Mouse (Mus musculus) midbrain, embryonic 12.5 days (tissue): ENCODE measurements around the gene Fam117a. TPM values are rescaled to one million over a fixed set of nuclear protein-coding genes. Genes with fewer than 3 reads are reported as not detected.
A peak's percentile ranks its signal among the peaks of the same experiment; 100 is the strongest.

Source experiments
- ATAC-seq: fragments of 200-750 bp; cut with Nextera tagmentation; 2 replicates; pipeline ENCODE4 v1.8.0; 2017; ENCODE audit warnings: low read depth, moderate TSS enrichment, moderate library complexity; ENCODE audit not compliant: low FRiP score
- H3K27ac ChIP-seq: fragments of 300-500 bp; sonication (generic); replicated peaks from 2 replicates; pipeline ENCODE4 v1.5.1; 2016; ENCODE audit warnings: mild to moderate bottlenecking
- H3K27me3 ChIP-seq: fragments of 300-500 bp; sonication (generic); 2 replicates; pipeline ENCODE4 v1.6.1; 2016; ENCODE audit warnings: mild to moderate bottlenecking
- H3K36me3 ChIP-seq: fragments of 300-500 bp; sonication (generic); 2 replicates; pipeline ENCODE4 v1.6.1; 2016
- H3K4me1 ChIP-seq: fragments of 300-500 bp; sonication (generic); 2 replicates; pipeline ENCODE4 v1.6.1; 2016
- H3K4me2 ChIP-seq: fragments of 300-500 bp; sonication (generic); replicated peaks from 2 replicates; pipeline ENCODE4 v1.6.1; 2016; ENCODE audit warnings: mild to moderate bottlenecking, moderate library complexity
- H3K4me3 ChIP-seq: fragments of 300-500 bp; sonication (generic); 2 replicates; pipeline ENCODE4 v1.5.1; 2016; ENCODE audit warnings: mild to moderate bottlenecking
- H3K9ac ChIP-seq: fragments of 300-500 bp; sonication (generic); replicated peaks from 2 replicates; pipeline ENCODE4 v1.6.1; 2016; ENCODE audit warnings: mild to moderate bottlenecking, moderate library complexity
- H3K9me3 ChIP-seq: fragments of 300-500 bp; sonication (generic); 2 replicates; pipeline ENCODE4 v1.6.1; 2016; ENCODE audit warnings: mild to moderate bottlenecking
- WGBS: fragments of 180-500 bp; shearing (Covaris S2); methylation state at CpG from one replicate; pipeline ENCODE4 v1.1.7; 2016; 5-methylcytosine and 5-hydroxymethylcytosine counted together
- polyA plus RNA-seq: library from polyadenylated mRNA; unstranded; fragments of >200 nt; fragmentation: Nextera tagmentation; extraction: Ambion mirVana; gene quantifications from 2 replicates; pipeline ENCODE4 v1.2.1, GENCODE M21; 2016

The Fam117a gene
- polyA plus RNA-seq, 1 experiment from 2014 or later = 7.8 TPM

DNA sequence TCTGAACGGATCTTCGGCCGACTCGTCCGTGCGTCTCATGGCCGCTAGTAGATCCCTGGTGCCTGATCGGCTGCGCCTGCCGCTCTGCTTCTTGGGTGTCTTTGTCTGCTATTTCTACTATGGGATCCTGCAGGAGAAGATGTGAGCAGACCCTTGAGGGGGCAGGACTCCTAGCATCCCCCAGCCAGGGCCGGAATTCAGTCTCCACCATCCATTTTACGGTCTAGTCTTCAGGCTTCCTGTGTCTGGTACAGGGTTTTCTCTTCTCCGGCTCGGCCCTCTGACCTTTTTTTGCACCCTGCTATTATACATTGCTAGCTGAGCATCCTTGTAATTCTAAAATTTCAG is 48.1 kb downstream of the Fam117a start:
- peak; percentile 44 for ATAC-seq
- Histone ChIP-seq H3K36me3 (peaks cover 46% of the 10 kb centered on the region), H3K27me3 (peaks cover 11% of the 10 kb centered on the region), H3K9me3 (no peaks in the 10 kb centered on the region), H3K27ac (peak overlapping the region; percentile 88), H3K4me3 (peak overlapping the region; percentile 94), H3K4me1 (peaks cover 15% of the 10 kb centered on the region), H3K9ac (peak overlapping the region; percentile 83), H3K4me2 (peak overlapping the region; percentile 60)
- 0% methylated on average over 14 of the region's 14 CpGs for WGBS

DNA sequence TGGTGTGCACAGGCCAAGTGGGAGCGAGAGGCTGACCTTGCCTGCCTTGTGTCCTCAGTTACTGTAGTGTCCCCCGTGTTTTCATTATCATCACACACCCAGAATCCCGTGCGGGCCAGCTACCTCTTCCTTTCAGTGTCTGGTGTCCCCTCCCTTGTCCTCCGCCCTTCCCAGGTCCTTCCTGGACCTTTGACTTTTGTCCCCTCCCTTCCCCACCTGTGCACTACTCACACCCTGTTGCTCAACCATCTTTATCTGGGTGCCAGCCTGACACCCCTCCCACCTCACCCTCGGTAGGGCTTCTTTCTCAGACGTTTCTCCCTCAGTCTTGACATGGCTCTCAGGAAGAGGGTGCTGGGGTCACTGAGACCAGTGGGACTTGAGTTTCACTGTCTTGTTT is 50.5 kb downstream of the Fam117a start:
- Histone ChIP-seq H3K4me2 (no peak overlapping the region), H3K9me3 (no peaks in the 10 kb centered on the region), H3K4me1 (peaks cover 18% of the 10 kb centered on the region), H3K4me3 (no peak overlapping the region), H3K27me3 (peaks cover 11% of the 10 kb centered on the region), H3K27ac (no peak overlapping the region), H3K36me3 (peaks cover 58% of the 10 kb centered on the region), H3K9ac (no peak overlapping the region)
- 88% methylated on average over 7 of the region's 7 CpGs for WGBS
- ATAC-seq = no peak

GRCm38 (mm10) chr11:95389006-95389405 is 52.2 kb downstream of the Fam117a start:
- ATAC-seq = no peak
- Histone ChIP-seq H3K9me3 (no peaks in the 10 kb centered on the region), H3K4me1 (peaks cover 21% of the 10 kb centered on the region), H3K27me3 (peaks cover 11% of the 10 kb centered on the region), H3K36me3 (peaks cover 58% of the 10 kb centered on the region), H3K27ac (no peak overlapping the region), H3K4me3 (no peak overlapping the region), H3K9ac (no peak overlapping the region), H3K4me2 (no peak overlapping the region)
- 74% methylated on average over 3 of the region's 3 CpGs for whole genome bisulfite sequencing

DNA sequence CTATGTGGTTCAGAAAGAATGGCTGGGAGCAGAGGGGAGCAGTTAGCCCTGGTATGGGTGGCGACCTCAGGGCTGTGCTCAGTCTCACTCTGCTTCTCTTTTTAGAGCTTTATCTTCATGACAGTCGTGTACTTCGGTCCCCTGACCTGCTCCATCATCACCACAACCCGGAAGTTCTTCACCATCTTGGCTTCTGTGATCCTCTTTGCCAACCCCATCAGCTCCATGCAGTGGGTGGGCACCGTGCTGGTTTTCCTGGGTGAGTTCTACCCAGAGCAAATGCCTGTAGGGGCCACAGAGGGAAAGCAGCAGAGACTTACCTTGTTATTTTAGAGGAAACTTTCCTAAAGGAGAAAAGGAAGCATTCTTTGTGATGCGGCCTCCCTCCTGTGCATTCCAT is 53.6 kb downstream of the Fam117a start:
- 89% methylated on average over 6 of the region's 6 CpGs for WGBS
- ATAC-seq = no peak

DNA sequence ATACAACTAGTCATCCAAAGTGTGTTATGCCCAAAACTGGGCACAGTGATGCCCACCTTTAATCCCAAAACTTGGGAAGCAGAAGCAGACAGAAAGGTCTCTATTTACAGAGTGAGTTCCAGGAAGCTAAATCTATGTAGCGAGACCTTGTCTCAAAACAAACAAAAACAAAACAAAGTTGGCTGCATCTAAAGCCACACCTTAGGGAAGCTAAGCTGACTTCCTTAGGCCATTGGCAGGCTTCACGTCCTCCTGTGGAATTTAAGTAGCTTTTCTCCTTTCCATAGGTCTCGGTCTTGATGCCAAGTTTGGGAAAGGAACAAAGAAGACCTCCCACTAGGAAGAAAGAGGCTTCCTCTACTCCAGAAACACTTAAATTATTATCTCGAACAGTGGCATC is 54.4 kb downstream of the Fam117a start:
- ATAC-seq = no peak
- H3K36me3 ChIP-seq = peaks cover 58% of the 10 kb centered on the region

More for the DNA sequence above, 53.6 kb downstream of the Fam117a start:
- Histone ChIP-seq H3K4me3 (no peak overlapping the region), H3K4me1 (peaks cover 25% of the 10 kb centered on the region), H3K9me3 (no peaks in the 10 kb centered on the region), H3K27ac (no peak overlapping the region), H3K4me2 (no peak overlapping the region), H3K36me3 (peaks cover 58% of the 10 kb centered on the region), H3K27me3 (peaks cover 11% of the 10 kb centered on the region), H3K9ac (no peak overlapping the region)

GRCm38 (mm10) chr11:95391743-95392142 is 54.9 kb downstream of the Fam117a start:
- Histone ChIP-seq H3K9me3 (no peaks in the 10 kb centered on the region), H3K4me1 (peaks cover 12% of the 10 kb centered on the region), H3K4me3 (no peak overlapping the region), H3K27me3 (peaks cover 15% of the 10 kb centered on the region), H3K36me3 (peaks cover 54% of the 10 kb centered on the region), H3K9ac (no peak overlapping the region), H3K27ac (no peak overlapping the region), H3K4me2 (no peak overlapping the region)
- WGBS = 83% methylated on average over 5 of the region's 5 CpGs
- ATAC-seq = no peak

More for the DNA sequence above, 54.4 kb downstream of the Fam117a start:
- Histone ChIP-seq H3K4me2 (no peak overlapping the region), H3K9me3 (no peaks in the 10 kb centered on the region), H3K4me3 (no peak overlapping the region), H3K27ac (no peak overlapping the region), H3K9ac (no peak overlapping the region), H3K27me3 (peaks cover 11% of the 10 kb centered on the region), H3K4me1 (peaks cover 17% of the 10 kb centered on the region)
- WGBS = 71% methylated on average over 4 of the region's 4 CpGs

GRCm38 (mm10) chr11:95392223-95392667 is 55.4 kb downstream of the Fam117a start:
- Histone ChIP-seq H3K4me3 (no peak overlapping the region), H3K9me3 (no peaks in the 10 kb centered on the region), H3K4me1 (peaks cover 10% of the 10 kb centered on the region), H3K9ac (no peak overlapping the region), H3K27ac (no peak overlapping the region; the same call in 1 of the 2 replicates), H3K4me2 (no peak overlapping the region), H3K27me3 (peaks cover 12% of the 10 kb centered on the region; the same call in 1 of the 2 replicates), H3K36me3 (peaks cover 49% of the 10 kb centered on the region)
- ATAC-seq = no peak; the same call in 1 of the 2 replicates
- WGBS = 63% methylated on average over 7 of the region's 7 CpGs

GRCm38 (mm10) chr11:95392708-95393499 is 56.1 kb downstream of the Fam117a start:
- Histone ChIP-seq H3K9me3 (no peaks in the 10 kb centered on the region), H3K27ac (no peak overlapping the region; the same call in 1 of the 2 replicates), H3K27me3 (peaks cover 7% of the 10 kb centered on the region; the same call in 1 of the 2 replicates), H3K4me2 (no peak overlapping the region), H3K4me3 (no peak overlapping the region), H3K4me1 (peaks cover 10% of the 10 kb centered on the region), H3K36me3 (peaks cover 42% of the 10 kb centered on the region), H3K9ac (no peak overlapping the region)
- WGBS = 81% methylated on average over 11 of the region's 11 CpGs
- ATAC-seq = no peak

DNA sequence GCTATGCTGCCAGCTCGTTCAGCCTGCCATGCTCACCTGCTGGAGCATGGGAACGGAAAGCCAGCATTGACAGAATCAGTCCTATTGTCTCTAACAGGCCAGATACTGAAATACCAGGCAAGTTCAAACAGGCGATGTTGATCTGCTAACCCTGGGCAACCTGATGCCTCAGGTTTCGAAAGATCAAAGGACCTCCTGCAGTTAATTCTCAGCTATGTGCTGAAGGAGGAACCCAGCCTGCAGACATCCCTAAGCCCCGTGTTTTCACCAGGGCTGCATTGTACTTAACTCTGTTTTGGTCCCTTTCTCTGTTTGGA is 56.6 kb downstream of the Fam117a start:
- Histone ChIP-seq H3K4me2 (no peak overlapping the region), H3K9me3 (no peaks in the 10 kb centered on the region), H3K27ac (no peak overlapping the region), H3K36me3 (peaks cover 37% of the 10 kb centered on the region), H3K4me3 (no peak overlapping the region), H3K4me1 (peaks cover 10% of the 10 kb centered on the region), H3K27me3 (peaks cover 4% of the 10 kb centered on the region; the same call in 1 of the 2 replicates), H3K9ac (no peak overlapping the region)
- 29% methylated on average over 5 of the region's 5 CpGs for WGBS
- no peak for ATAC-seq

GRCm38 (mm10) chr11:95394112-95394511 is 57.3 kb downstream of the Fam117a start:
- Histone ChIP-seq H3K4me1 (peaks cover 10% of the 10 kb centered on the region), H3K4me3 (no peak overlapping the region), H3K27ac (no peak overlapping the region), H3K9me3 (no peaks in the 10 kb centered on the region), H3K4me2 (no peak overlapping the region), H3K36me3 (peaks cover 30% of the 10 kb centered on the region), H3K9ac (no peak overlapping the region), H3K27me3 (peaks cover 4% of the 10 kb centered on the region; the same call in 1 of the 2 replicates)
- no peak for ATAC-seq
- WGBS = 59% methylated on average over 5 of the region's 5 CpGs

GRCm38 (mm10) chr11:95396548-95396947 is 59.7 kb downstream of the Fam117a start:
- no peak overlapping the region for H3K4me2 ChIP-seq
- peaks cover 10% of the 10 kb centered on the region for H3K4me1 ChIP-seq
- H3K27me3 ChIP-seq = peaks cover 16% of the 10 kb centered on the region
- H3K9ac ChIP-seq = no peak overlapping the region
- H3K27ac ChIP-seq = no peak overlapping the region
- no peak for ATAC-seq
- no peak overlapping the region for H3K4me3 ChIP-seq
- peaks cover 6% of the 10 kb centered on the region for H3K36me3 ChIP-seq
- 80% methylated on average over 1 of the region's 1 CpGs for WGBS
- no peaks in the 10 kb centered on the region for H3K9me3 ChIP-seq

- ATAC-seq = no peak
- no peaks in the 10 kb centered on the region for H3K9me3 ChIP-seq
- H3K4me1 ChIP-seq = peaks cover 10% of the 10 kb centered on the region
- H3K36me3 ChIP-seq = no peaks in the 10 kb centered on the region
- H3K4me2 ChIP-seq = no peak overlapping the region
- peaks cover 16% of the 10 kb centered on the region for H3K27me3 ChIP-seq
- H3K9ac ChIP-seq = no peak overlapping the region
- H3K4me3 ChIP-seq = no peak overlapping the region
- WGBS = 66% methylated on average over 14 of the region's 14 CpGs
- H3K27ac ChIP-seq = no peak overlapping the region
Observed at GRCm38 (mm10) chr11:95397843-95398835, 61.3 kb downstream of the Fam117a start.
